Mouse (Mus musculus) limb, embryonic 14.5 days (tissue): Measurements from ENCODE around the gene Marveld3. TPM values are rescaled to one million over a fixed set of nuclear protein-coding genes. Genes with fewer than 3 reads are reported as not detected.

Experiments
- ATAC-seq: fragments of 200-750 bp; cut with Nextera tagmentation; 2 replicates; pipeline ENCODE4 v1.8.0; 2017; ENCODE audit warnings: low read depth, moderate number of reproducible peaks, moderate TSS enrichment; ENCODE audit not compliant: low FRiP score
- DNase-seq: peaks from one replicate; pipeline ENCODE4 v3.0.0-alpha.2; 2015; ENCODE audit warnings: low spot score
- H3K27ac ChIP-seq: fragments of 300-500 bp; sonication (generic); replicated peaks from 2 replicates; pipeline ENCODE4 v1.5.1; 2014; ENCODE audit warnings: low read depth, mild to moderate bottlenecking, low read length, moderate library complexity, mixed read lengths
- H3K27me3 ChIP-seq: fragments of 300-500 bp; sonication (generic); 2 replicates; pipeline ENCODE4 v1.6.1; 2014; ENCODE audit warnings: low read length, mixed read lengths; ENCODE audit not compliant: control insufficient read depth, insufficient read depth
- H3K36me3 ChIP-seq: fragments of 300-500 bp; sonication (generic); 2 replicates; pipeline ENCODE4 v1.6.1; 2014; ENCODE audit warnings: mild to moderate bottlenecking, low read length, moderate library complexity, mixed read lengths; ENCODE audit not compliant: control insufficient read depth, insufficient read depth
- H3K4me1 ChIP-seq: fragments of 300-500 bp; sonication (generic); 2 replicates; pipeline ENCODE4 v1.6.1; 2014; ENCODE audit warnings: antibody characterized with exemption, low read length, mixed read lengths; ENCODE audit not compliant: control insufficient read depth, insufficient read depth
- H3K4me2 ChIP-seq: fragments of 300-500 bp; sonication (generic); replicated peaks from 2 replicates; pipeline ENCODE4 v1.6.1; 2014; ENCODE audit warnings: low read depth, mild to moderate bottlenecking, low read length, moderate library complexity; ENCODE audit not compliant: severe bottlenecking
- H3K4me3 ChIP-seq: fragments of 300-500 bp; sonication (generic); replicated peaks from 2 replicates; pipeline ENCODE4 v1.5.1; 2014; ENCODE audit warnings: low read length
- H3K9ac ChIP-seq: fragments of 300-500 bp; sonication (generic); 2 replicates; pipeline ENCODE4 v1.6.1; 2014; ENCODE audit warnings: mild to moderate bottlenecking, low read depth, low read length, moderate library complexity; ENCODE audit not compliant: severe bottlenecking
- H3K9me3 ChIP-seq: fragments of 300-500 bp; sonication (generic); 2 replicates; pipeline ENCODE4 v1.6.1; 2016; ENCODE audit warnings: low read length; ENCODE audit not compliant: control insufficient read depth
- POLR2A ChIP-seq: fragments of 200-500 bp; IDR thresholded peaks from 2 replicates; pipeline ENCODE4 v1.8.0; 2012; ENCODE audit warnings: inconsistent platforms, mild to moderate bottlenecking, moderate library complexity, borderline replicate concordance; ENCODE audit not compliant: insufficient read depth, insufficient read length; ENCODE audit errors: extremely low read depth
- polyA plus RNA-seq, 2 experiments: library from polyadenylated mRNA; depleted of rRNA in 1 of 2; stranded (reverse) in 1 of 2; unstranded in 1 of 2; fragments of >200 nt; fragmentation: Nextera tagmentation in 1 of 2; extraction: Ambion mirVana in 1 of 2; gene quantifications; 2 replicates each; pipeline versions ENCODE4 v1.2.1 to v1.2.3; 2012 to 2014

The Marveld3 gene
- polyA plus RNA-seq, 2 experiments, result 1.2 to 3.1 TPM

- Histone ChIP-seq H3K36me3 (peaks cover 21% of the 10 kb centered on the region), H3K9me3 (no peaks in the 10 kb centered on the region), H3K27me3 (no peaks in the 10 kb centered on the region), H3K9ac (no peak overlapping the region), H3K4me2 (no peak overlapping the region), H3K27ac (no peak overlapping the region), H3K4me1 (no peaks in the 10 kb centered on the region), H3K4me3 (no peak overlapping the region)
- no peak for TF ChIP-seq POLR2A
- no peak for DNase-seq
- ATAC-seq, result no peak
These were observed 59.6 kb downstream of the Marveld3 start for GRCm38 (mm10) chr8:109902379-109902778.

Other genes starting within 250 kb of the Marveld3 start
- 16.2 and 19.0 TPM in 2 replicates for gene Atxn1l, start 224.5 kb downstream of the Marveld3 start, polyA plus RNA-seq (2012; rRNA removed)
- 8.7 and 9.6 TPM in 2 replicates for gene Atxn1l, start 224.5 kb downstream of the Marveld3 start, polyA plus RNA-seq (2014; fragmentation: Nextera tagmentation; extraction: Ambion mirVana)
- gene Ap1g1, start 183.6 kb downstream of the Marveld3 start, polyA plus RNA-seq (2012; rRNA removed), result 63.1 and 71.1 TPM in 2 replicates
- 32.0 and 33.7 TPM in 2 replicates for gene Ap1g1, start 183.6 kb downstream of the Marveld3 start, polyA plus RNA-seq (2014; fragmentation: Nextera tagmentation; extraction: Ambion mirVana)
- 12.0 and 13.8 TPM in 2 replicates for gene Phlpp2, start 93.7 kb downstream of the Marveld3 start, polyA plus RNA-seq (2012; rRNA removed)
- gene Phlpp2, start 93.7 kb downstream of the Marveld3 start, polyA plus RNA-seq (2014; fragmentation: Nextera tagmentation; extraction: Ambion mirVana), result 3.3 and 4.1 TPM in 2 replicates
- gene Tat, start 28.2 kb upstream of the Marveld3 start, polyA plus RNA-seq (2012; rRNA removed), result 0.09 and 0.14 TPM in 2 replicates
- gene Tat, start 28.2 kb upstream of the Marveld3 start, polyA plus RNA-seq (2014; fragmentation: Nextera tagmentation; extraction: Ambion mirVana), result not detected in 2 replicates
- gene Chst4, start 77.5 kb upstream of the Marveld3 start, polyA plus RNA-seq (2012; rRNA removed), result 0.06 TPM in 1 of 2 replicates, not detected in the other
- not detected in 2 replicates for gene Chst4, start 77.5 kb upstream of the Marveld3 start, polyA plus RNA-seq (2014; fragmentation: Nextera tagmentation; extraction: Ambion mirVana)
- gene Zfp612, start 117.5 kb upstream of the Marveld3 start, polyA plus RNA-seq (2012; rRNA removed), result 7.5 and 7.8 TPM in 2 replicates
- gene Zfp612, start 117.5 kb upstream of the Marveld3 start, polyA plus RNA-seq (2014; fragmentation: Nextera tagmentation; extraction: Ambion mirVana), result 8.5 and 8.8 TPM in 2 replicates
- not detected in 2 replicates for gene Gm21964, start 139.0 kb upstream of the Marveld3 start, polyA plus RNA-seq (2012; rRNA removed)
- not detected in 2 replicates for gene Gm21964, start 139.0 kb upstream of the Marveld3 start, polyA plus RNA-seq (2014; fragmentation: Nextera tagmentation; extraction: Ambion mirVana)
- gene Gm17720, start 140.6 kb upstream of the Marveld3 start, polyA plus RNA-seq (2012; rRNA removed), result not detected in 2 replicates
- not detected in 2 replicates for gene Gm17720, start 140.6 kb upstream of the Marveld3 start, polyA plus RNA-seq (2014; fragmentation: Nextera tagmentation; extraction: Ambion mirVana)
- 1.3 and 2.2 TPM in 2 replicates for gene Calb2, start 206.0 kb upstream of the Marveld3 start, polyA plus RNA-seq (2012; rRNA removed)
- 4.5 and 5.1 TPM in 2 replicates for gene Calb2, start 206.0 kb upstream of the Marveld3 start, polyA plus RNA-seq (2014; fragmentation: Nextera tagmentation; extraction: Ambion mirVana)